11 mouse cellular contexts compared by ENCODE assay signal in the genomic region with DNA sequence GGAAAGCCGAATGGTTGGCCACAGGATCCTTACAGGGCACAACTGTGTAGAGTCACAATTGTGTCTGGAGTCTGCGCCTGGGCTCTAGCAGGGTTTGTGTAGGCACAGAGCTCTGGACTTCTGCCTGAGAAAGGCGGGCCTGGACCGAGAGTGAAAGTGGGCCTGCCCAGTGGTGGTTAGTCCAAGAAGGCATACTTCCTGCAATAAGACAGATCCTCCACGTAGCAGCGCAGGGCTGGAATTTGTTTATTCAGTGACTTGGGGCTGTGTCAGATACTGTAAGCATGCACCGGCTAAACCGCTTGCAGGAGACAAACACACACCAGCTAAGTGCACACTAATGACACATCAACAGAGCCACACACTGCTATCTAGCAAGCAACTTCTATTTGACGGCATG. TPM values are rescaled to one million over a fixed set of nuclear protein-coding genes. Genes with fewer than 3 reads are reported as not detected.
DNase-seq lines count a peak whose midpoint lies in the region; ATAC-seq and TF ChIP-seq lines count a peak whose summit lies in the region.
"Had no signal": no experiment of that assay in that cellular context is flagged by ENCODE, and none has a peak within 500 bp of the region (broad histone marks: within the 10 kb centered on the region; RNA-seq: fewer than 3 reads in every experiment).

No protein-coding gene starts in this region.

- TF ChIP-seq POLR2A in myocyte (IDR thresholded peaks at IDR 0.05; ENCODE audit: insufficient read length, low read depth): no peak

- no peak overlapping the region for H3K27ac ChIP-seq in forebrain, embryonic 10.5 days
- H3K27ac ChIP-seq in forebrain, embryonic 12.5 days: no peak overlapping the region
- no peak overlapping the region for H3K27ac ChIP-seq in midbrain, embryonic 11.5 days (ENCODE audit: low read depth, low read length)
- H3K27ac ChIP-seq: neural tube, embryonic 12.5 days had no signal

- peaks cover 93% of the 10 kb centered on the region for H3K27me3 ChIP-seq in forebrain, embryonic 10.5 days (ENCODE audit: poor library complexity, severe bottlenecking)
- peaks cover 87% of the 10 kb centered on the region for H3K27me3 ChIP-seq in forebrain, embryonic 12.5 days
- H3K27me3 ChIP-seq in myocyte (ENCODE audit: control insufficient read depth, insufficient read depth, insufficient read length): no peaks in the 10 kb centered on the region
- H3K27me3 ChIP-seq in midbrain, embryonic 11.5 days (ENCODE audit: control insufficient read depth, insufficient read depth, low read length): peaks cover 56% of the 10 kb centered on the region

- DNase-seq in forebrain, embryonic 10.5 days (ENCODE audit: extremely low spot score, low spot score): no peak
- peak; percentile 66 to 78 for DNase-seq in gastrocnemius, adult 8-10 months (ENCODE audit: low spot score in 2 of 2)
- DNase-seq in kidney, adult 8-10 months: peak; percentile 79 to 81
- DNase-seq in layer of hippocampus, adult 18-20 months (ENCODE audit: low spot score in 2 of 2): no peak
- DNase-seq in spleen, postnatal 10 days (ENCODE audit: low spot score in 2 of 2): no peak
- DNase-seq in midbrain, embryonic 11.5 days (ENCODE audit: low spot score, missing footprints): no peak

- no peaks in the 10 kb centered on the region for H3K79me2 ChIP-seq in myocyte (ENCODE audit: control insufficient read depth, insufficient read depth)

- peaks cover 42% of the 10 kb centered on the region for H3K4me1 ChIP-seq in forebrain, embryonic 10.5 days
- H3K4me1 ChIP-seq in forebrain, embryonic 12.5 days: peaks cover 34% of the 10 kb centered on the region
- H3K4me1 ChIP-seq in midbrain, embryonic 11.5 days (ENCODE audit: control insufficient read depth, insufficient read depth, low read length): peaks cover 27% of the 10 kb centered on the region

- no peaks in the 10 kb centered on the region for H3K9me3 ChIP-seq in forebrain, embryonic 10.5 days
- no peaks in the 10 kb centered on the region for H3K9me3 ChIP-seq in forebrain, embryonic 12.5 days
- no peaks in the 10 kb centered on the region for H3K9me3 ChIP-seq in midbrain, embryonic 11.5 days (ENCODE audit: control insufficient read depth, low read length)
- H3K9me3 ChIP-seq: neural tube, embryonic 12.5 days had no signal

- ATAC-seq in forebrain, embryonic 12.5 days (ENCODE audit: low FRiP score): no peak
- ATAC-seq in midbrain, embryonic 11.5 days (ENCODE audit: low FRiP score): no peak

- 0 out of 2 replicates have a peak overlapping the region, but pooled peaks have one; percentile 61 for H3K4me3 ChIP-seq in forebrain, embryonic 10.5 days
- no peak overlapping the region for H3K4me3 ChIP-seq in forebrain, embryonic 12.5 days (replicated peaks)
- H3K4me3 ChIP-seq in myocyte: no peak overlapping the region
- H3K4me3 ChIP-seq in midbrain, embryonic 11.5 days (ENCODE audit: low read depth, low read length): no peak overlapping the region
- H3K4me3 ChIP-seq: erythroblast, embryonic 14.5 days; neural tube, embryonic 12.5 days had no signal

- no peak overlapping the region for H3K9ac ChIP-seq in forebrain, embryonic 12.5 days
- no peak overlapping the region for H3K9ac ChIP-seq in midbrain, embryonic 11.5 days (ENCODE audit: low read length)
- H3K9ac ChIP-seq: neural tube, embryonic 12.5 days had no signal

- no peaks in the 10 kb centered on the region for H3K36me3 ChIP-seq in forebrain, embryonic 10.5 days (replicated peaks)
- no peaks in the 10 kb centered on the region for H3K36me3 ChIP-seq in forebrain, embryonic 12.5 days (replicated peaks)
- no peaks in the 10 kb centered on the region for H3K36me3 ChIP-seq in myocyte (ENCODE audit: control insufficient read depth, insufficient read depth)
- no peaks in the 10 kb centered on the region for H3K36me3 ChIP-seq in midbrain, embryonic 11.5 days (ENCODE audit: control insufficient read depth, insufficient read depth, low read length)
- H3K36me3 ChIP-seq: neural tube, embryonic 12.5 days had no signal

- WGBS in forebrain, embryonic 10.5 days: 44% methylated on average over 9 of the region's 9 CpGs
- 39% methylated on average over 9 of the region's 9 CpGs for WGBS in forebrain, embryonic 12.5 days
- WGBS in midbrain, embryonic 11.5 days: 44% methylated on average over 9 of the region's 9 CpGs

- no peak overlapping the region for H3ac ChIP-seq in myocyte (ENCODE audit: control insufficient read depth, insufficient read length)

- H3K4me2 ChIP-seq in forebrain, embryonic 12.5 days: no peak overlapping the region
- H3K4me2 ChIP-seq in myocyte (ENCODE audit: low read depth): peak overlapping the region; percentile 67
- no peak overlapping the region for H3K4me2 ChIP-seq in midbrain, embryonic 11.5 days

TF ChIP-seq in myocyte, 11 proteins besides CTCF, POLR2A, EP300 and RAD21:
- no peak for TF ChIP-seq E2F4 (IDR thresholded peaks at IDR 0.05; ENCODE audit: insufficient read depth)
- TF ChIP-seq MAX (IDR thresholded peaks at IDR 0.05; ENCODE audit: low read depth): no peak
- TF ChIP-seq POLR2AphosphoS2 (IDR thresholded peaks at IDR 0.05; ENCODE audit: insufficient read length, low read depth): no peak
- TF ChIP-seq TCF12 (IDR thresholded peaks at IDR 0.05; ENCODE audit: insufficient read depth, poor library complexity, severe bottlenecking): no peak
- TF ChIP-seq MYOG (IDR thresholded peaks at IDR 0.05; ENCODE audit: control insufficient read depth in 1 of 3, insufficient read depth in 1 of 3, insufficient read length in 2 of 3, low read depth in 2 of 3): no peak
- TF ChIP-seq MYOD1 (IDR thresholded peaks at IDR 0.05; ENCODE audit: control insufficient read depth in 1 of 3, insufficient read length in 2 of 3, low read depth in 2 of 3): no peak
- TF ChIP-seq USF1 (IDR thresholded peaks at IDR 0.05; ENCODE audit: low read depth): no peak
- TF ChIP-seq CEBPB (IDR thresholded peaks at IDR 0.05; ENCODE audit: insufficient read depth, poor library complexity, severe bottlenecking): no peak
- no peak for TF ChIP-seq TCF3 (IDR thresholded peaks at IDR 0.05; ENCODE audit: insufficient read length, low read depth)
- no peak for TF ChIP-seq SRF (IDR thresholded peaks at IDR 0.05; ENCODE audit: control insufficient read depth, insufficient read length, low read depth)
- TF ChIP-seq REST (IDR thresholded peaks at IDR 0.05; ENCODE audit: insufficient read depth, insufficient read length): no peak

RNA-seq across cellular contexts. Expression of gene Tcea3, which starts 2.3 kb away (rescaled TPM):
- polyA plus RNA-seq in forebrain, embryonic 10.5 days (2016; fragmentation: Nextera tagmentation; extraction: Ambion mirVana): 0.49 and 0.77 TPM in 2 replicates
- 1.6 and 1.9 TPM in 2 replicates for polyA plus RNA-seq in forebrain, embryonic 12.5 days (2016; fragmentation: Nextera tagmentation; extraction: Ambion mirVana)
- total RNA-seq in gastrocnemius, adult 8-10 months (2022): 100 to 1,000 TPM; 380 to 439 (median 413) TPM
- 5.5 TPM for polyA plus RNA-seq in myocyte (2012; fragmentation: generic; extraction: Trizol)
- under 1 TPM in 1 of 2 experiments, not detected in 1; 0.50 TPM for total RNA-seq in layer of hippocampus, adult 18-20 months (2021)
- 1.5 and 1.7 TPM in 2 replicates for polyA plus RNA-seq in midbrain, embryonic 11.5 days (2014; fragmentation: Nextera tagmentation; extraction: Ambion mirVana)
- total RNA-seq: CH12.LX had no signal
- polyA plus RNA-seq: erythroblast, embryonic 14.5 days had no signal

RNA-seq across cellular contexts. Expression of gene Zfp46, which starts 34.7 kb away (rescaled TPM):
- polyA plus RNA-seq in forebrain, embryonic 10.5 days (2016; fragmentation: Nextera tagmentation; extraction: Ambion mirVana): 21.1 and 21.8 TPM in 2 replicates
- polyA plus RNA-seq in forebrain, embryonic 12.5 days (2016; fragmentation: Nextera tagmentation; extraction: Ambion mirVana): 25.8 and 38.1 TPM in 2 replicates
- total RNA-seq in gastrocnemius, adult 8-10 months (2022): 10 to 100 TPM; 21.2 to 27.1 (median 24.9) TPM
- polyA plus RNA-seq in myocyte (2012; fragmentation: generic; extraction: Trizol): 9.4 TPM
- total RNA-seq in layer of hippocampus, adult 18-20 months (2021): 10 to 100 TPM; 34.2 to 34.6 TPM
- polyA plus RNA-seq in midbrain, embryonic 11.5 days (2014; fragmentation: Nextera tagmentation; extraction: Ambion mirVana): 29.7 and 31.4 TPM in 2 replicates

RNA-seq across cellular contexts. Expression of gene Asap3, which starts 43.6 kb away (rescaled TPM):
- polyA plus RNA-seq in forebrain, embryonic 10.5 days (2016; fragmentation: Nextera tagmentation; extraction: Ambion mirVana): 4.7 and 5.2 TPM in 2 replicates
- 5.9 and 6.4 TPM in 2 replicates for polyA plus RNA-seq in forebrain, embryonic 12.5 days (2016; fragmentation: Nextera tagmentation; extraction: Ambion mirVana)
- total RNA-seq in gastrocnemius, adult 8-10 months (2022): 1 to 10 TPM in 2 of 4 experiments, under 1 TPM in 2; 0.92 to 1.3 (median 1.1) TPM
- 3.9 TPM for polyA plus RNA-seq in myocyte (2012; fragmentation: generic; extraction: Trizol)
- total RNA-seq in layer of hippocampus, adult 18-20 months (2021): 1 to 10 TPM; 2.2 to 2.6 TPM
- 2.8 and 3.2 TPM in 2 replicates for polyA plus RNA-seq in midbrain, embryonic 11.5 days (2014; fragmentation: Nextera tagmentation; extraction: Ambion mirVana)

Comparison
In these comparisons a context has a peak if more than half of its experiments do, and no peak if none do; other contexts are left out.
1. DNase-seq: peak in gastrocnemius, adult 8-10 months (2 of 2) and kidney, adult 8-10 months (2 of 2); none in forebrain, embryonic 10.5 days (single experiment), layer of hippocampus, adult 18-20 months (0 of 2), spleen, postnatal 10 days (0 of 2) and midbrain, embryonic 11.5 days (single experiment).